Mouse (Mus musculus) E14TG2a.4 (cell line): ENCODE results near the gene Kcnh1.

Source experiments
- CTCF ChIP-seq: conservative IDR thresholded peaks from 2 replicates; pipeline ENCODE4 v1.5.1; 2014; ENCODE audit warnings: low read length
- NANOG ChIP-seq: IDR thresholded peaks from 2 replicates; pipeline ENCODE4 v1.6.1; 2014; ENCODE audit warnings: borderline replicate concordance, low read length, mixed read lengths

DNA sequence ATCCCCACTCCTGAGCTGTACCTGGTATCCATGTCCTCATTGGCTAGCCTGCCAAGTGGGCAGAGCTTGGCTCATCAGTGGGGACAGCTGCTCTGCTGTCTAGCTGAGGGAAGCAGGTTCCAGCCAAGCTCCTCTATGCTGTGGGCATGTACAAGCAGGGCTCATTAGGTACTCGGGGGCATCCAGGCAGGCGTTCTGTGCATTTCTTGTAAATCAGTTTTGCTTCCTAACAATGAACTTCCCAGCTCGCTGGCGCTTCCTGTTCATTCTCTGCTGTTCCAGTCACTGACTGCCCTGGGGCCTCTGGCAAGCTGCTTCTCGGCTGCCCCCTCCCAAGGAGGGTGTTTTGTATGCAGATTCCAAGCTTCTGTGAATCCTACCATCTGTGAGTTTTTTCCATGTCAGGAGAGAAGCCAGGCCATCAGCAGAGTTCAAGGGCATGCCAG, 190.0 kb downstream of the Kcnh1 start:
- TF ChIP-seq CTCF (no peak), NANOG (no peak)
